Mouse (Mus musculus) olfactory bulb, adult 2 months (tissue): ENCODE results near the gene Ppp1r12a.

Source experiments
- CTCF ChIP-seq: fragments of 200-500 bp; IDR thresholded peaks from 2 replicates; pipeline ENCODE4 v1.5.1; 2012; ENCODE audit warnings: low read depth, mild to moderate bottlenecking, low read length, moderate library complexity; ENCODE audit not compliant: insufficient read depth
- POLR2A ChIP-seq: fragments of 200-500 bp; IDR thresholded peaks from 2 replicates; pipeline ENCODE4 v1.6.1; 2012; ENCODE audit warnings: mild to moderate bottlenecking, low read depth, low read length, moderate library complexity; ENCODE audit not compliant: insufficient read depth

GRCm38 (mm10) chr10:108282351-108282750 lies 120.4 kb downstream of the Ppp1r12a start:
- TF ChIP-seq CTCF (no peak), POLR2A (no peak)
